Mouse (Mus musculus): ENCODE measurements around the gene Gm49380. TPM values are rescaled to one million over a fixed set of nuclear protein-coding genes. Genes with fewer than 3 reads are reported as not detected.

Gm49380 gene
- total RNA-seq (2012; rRNA removed), result not detected in 2 replicates
- under 1 TPM in 1 of 2 experiments, not detected in 1; 0.24 TPM for polyA plus RNA-seq (2012; ENCODE audit: insufficient read depth in 1 of 2, insufficient read length in 2 of 2, low read depth in 1 of 2, low replicate concordance in 2 of 2, missing spikeins in 1 of 2)

DNA sequence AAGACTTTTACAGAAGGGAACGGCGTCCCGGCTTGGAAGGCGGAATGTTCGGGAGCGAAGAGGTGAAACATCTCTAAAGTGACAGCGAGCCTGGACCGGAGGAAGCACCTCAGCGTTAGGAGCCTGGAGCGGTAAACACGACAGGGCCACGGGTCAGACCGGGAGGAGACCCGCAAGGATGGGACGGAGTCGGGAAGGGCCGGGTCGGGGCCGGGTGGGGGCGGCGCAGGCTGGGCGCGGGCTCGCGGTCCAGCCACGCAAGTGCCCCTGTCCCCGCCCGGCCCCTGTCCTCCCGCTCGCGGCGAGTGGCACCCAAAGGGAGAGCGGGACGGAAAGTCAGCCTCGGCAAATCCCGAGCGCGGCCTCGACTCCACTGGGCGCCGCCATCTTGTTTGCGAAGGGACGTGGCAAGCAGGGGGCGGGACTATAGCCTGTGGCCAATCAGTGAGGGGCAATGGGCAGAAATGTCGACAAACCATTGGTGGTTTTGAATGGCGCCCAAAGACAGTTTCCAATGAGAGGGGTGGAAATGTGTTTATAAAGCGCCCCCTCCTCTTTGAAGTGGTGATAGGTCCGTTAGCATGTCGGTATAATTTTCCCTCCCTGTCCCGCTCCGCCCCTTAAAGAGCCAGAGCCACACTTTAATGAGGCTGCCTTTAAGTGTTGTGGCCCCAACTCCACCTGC is at the start of gene Gm49380, which contains the start of gene Rnf26:
Gene Gm49380, minus strand, starts transcription at position 396 of the 685 bp plus-strand sequence.
Gene Rnf26, minus strand, starts transcription at position 413 of the 685 bp plus-strand sequence.
- Histone ChIP-seq H3K4me1 (ENCODE audit: control insufficient read depth in 1 of 2, insufficient read depth in 2 of 2, low read length in 2 of 2) (peaks cover 0 to 21% of the 10 kb centered on the region in 2 experiments; a peak in 3 of 4 replicates), H3K9me3 (replicated peaks; ENCODE audit: insufficient read depth, low read length) (no peaks in the 10 kb centered on the region), H3K79me2 (ENCODE audit: control insufficient read depth, insufficient read depth, low read length, poor library complexity) (peaks cover 38% of the 10 kb centered on the region), H3K27ac (ENCODE audit: control insufficient read depth, low read depth, low read length) (peak within 1 kb of the TSS; percentile 58), H3K36me3 (ENCODE audit: control insufficient read depth in 1 of 2, insufficient read depth in 2 of 2, low read length in 2 of 2) (peaks cover 0 to 14% of the 10 kb centered on the region in 2 experiments; a peak in 2 of 4 replicates), H3K9ac (ENCODE audit: control insufficient read depth, low read depth, low read length, poor library complexity, severe bottlenecking) (peak within 1 kb of the TSS; percentile 96), H3K4me3 (ENCODE audit: control insufficient read depth in 1 of 2, insufficient read depth in 1 of 2, low read depth in 2 of 2, low read length in 2 of 2) (peak within 1 kb of the TSS; percentile 54 to 88), H3K27me3 (ENCODE audit: control insufficient read depth in 1 of 2, insufficient read depth in 2 of 2, low read length in 2 of 2) (no peaks in the 10 kb centered on the region)
- peak; percentile 99 for DNase-seq (ENCODE audit: low read depth, low spot score)
- peak; percentile 79 for TF ChIP-seq TBP (IDR thresholded peaks at IDR 0.05; ENCODE audit: low read depth, low read length)
- no peak for TF ChIP-seq GABPA (IDR thresholded peaks at IDR 0.05; ENCODE audit: low read depth, low read length)
- peak; percentile 45; the same call in 1 of the 2 replicates for TF ChIP-seq TCF12 (IDR thresholded peaks at IDR 0.05; ENCODE audit: low read depth, low read length)
- TF ChIP-seq MAX (IDR thresholded peaks at IDR 0.05; ENCODE audit: low read length), result peak; percentile 61; the same call in 1 of the 2 replicates
- TF ChIP-seq MAZ (IDR thresholded peaks at IDR 0.05; ENCODE audit: low read depth, low read length), result peak; percentile 69; the same call in 1 of the 2 replicates
- no peak for TF ChIP-seq ETS1 (IDR thresholded peaks at IDR 0.05; ENCODE audit: low read depth, low read length)
- peak; percentile 43 to 59; a peak in 1 of 4 replicates for TF ChIP-seq POLR2A (IDR thresholded peaks at IDR 0.05; ENCODE audit: control insufficient read depth in 1 of 2, insufficient read depth in 1 of 2, low read depth in 1 of 2, low read length in 2 of 2, poor library complexity in 1 of 2)
- peak; percentile 84 for TF ChIP-seq HCFC1 (IDR thresholded peaks at IDR 0.05; ENCODE audit: low read depth, low read length)
- TF ChIP-seq SIN3A (IDR thresholded peaks at IDR 0.05; ENCODE audit: low read length), result peak; percentile 92
- peak; percentile 86 for TF ChIP-seq CHD2 (IDR thresholded peaks at IDR 0.05; ENCODE audit: low read length)
- TF ChIP-seq MXI1 (IDR thresholded peaks at IDR 0.05; ENCODE audit: low read depth, low read length), result peak; percentile 60; the same call in 1 of the 2 replicates
- no peak for TF ChIP-seq NELFE (IDR thresholded peaks at IDR 0.05; ENCODE audit: low read depth, low read length)
- TF ChIP-seq E2F4 (IDR thresholded peaks at IDR 0.05; ENCODE audit: borderline replicate concordance, low read depth, low read length), result peak; percentile 79

DNA sequence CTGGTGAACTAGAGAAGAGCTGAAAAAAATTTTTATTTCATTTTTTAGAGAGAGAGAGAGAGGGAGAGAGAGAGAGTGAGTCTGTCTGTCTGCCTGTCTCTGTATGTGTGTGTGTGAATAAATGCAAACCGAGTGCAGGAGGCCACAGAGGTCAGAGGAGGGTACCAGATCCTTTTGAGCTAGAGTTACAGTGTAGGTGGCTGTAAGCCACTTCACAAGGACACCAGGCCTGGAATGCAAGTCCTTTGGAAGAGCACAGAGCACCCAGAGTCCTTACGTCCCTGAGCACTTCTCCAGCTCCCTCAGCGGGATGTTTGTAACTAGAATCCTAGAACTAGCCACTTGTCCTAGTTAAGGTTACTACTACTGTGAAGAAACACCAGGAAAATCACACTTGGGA is 46.6 kb upstream of the Gm49380 start:
- Histone ChIP-seq H3K79me2 (ENCODE audit: control insufficient read depth, insufficient read depth, low read length, poor library complexity) (no peaks in the 10 kb centered on the region), H3K9me3 (replicated peaks; ENCODE audit: insufficient read depth, low read length) (no peaks in the 10 kb centered on the region), H3K27me3 (ENCODE audit: control insufficient read depth in 1 of 2, insufficient read depth in 2 of 2, low read length in 2 of 2) (no peaks in the 10 kb centered on the region), H3K27ac (ENCODE audit: control insufficient read depth, low read depth, low read length) (no peak overlapping the region), H3K9ac (ENCODE audit: control insufficient read depth, low read depth, low read length, poor library complexity, severe bottlenecking) (no peak overlapping the region), H3K4me3 (ENCODE audit: control insufficient read depth in 1 of 2, insufficient read depth in 1 of 2, low read depth in 2 of 2, low read length in 2 of 2) (no peak overlapping the region), H3K36me3 (ENCODE audit: control insufficient read depth in 1 of 2, insufficient read depth in 2 of 2, low read length in 2 of 2) (peaks cover 0 to 9% of the 10 kb centered on the region in 2 experiments; a peak in 2 of 4 replicates), H3K4me1 (ENCODE audit: control insufficient read depth in 1 of 2, insufficient read depth in 2 of 2, low read length in 2 of 2) (no peaks in the 10 kb centered on the region)
- TF ChIP-seq POLR2A (IDR thresholded peaks at IDR 0.05; ENCODE audit: control insufficient read depth in 1 of 2, insufficient read depth in 1 of 2, low read depth in 1 of 2, low read length in 2 of 2, poor library complexity in 1 of 2) (no peak), MAFK (IDR thresholded peaks at IDR 0.05; ENCODE audit: borderline replicate concordance, low read depth, low read length) (no peak), RCOR1 (IDR thresholded peaks at IDR 0.05; ENCODE audit: low read depth, low read length) (no peak), GATA1 (IDR thresholded peaks at IDR 0.05; ENCODE audit: low read depth, low read length) (no peak), ZC3H11A (IDR thresholded peaks at IDR 0.05; ENCODE audit: low read depth, low read length) (no peak), JUND (IDR thresholded peaks at IDR 0.05; ENCODE audit: low read depth, low read length) (no peak), MYC (IDR thresholded peaks at IDR 0.05; ENCODE audit: low read depth, low read length) (no peak), MAX (IDR thresholded peaks at IDR 0.05; ENCODE audit: low read length) (no peak), POLR2AphosphoS2 (IDR thresholded peaks at IDR 0.05; ENCODE audit: low read length) (no peak), CTCF (IDR thresholded peaks at IDR 0.05 in 2 of 3, conservative IDR thresholded peaks at IDR 0.05 in 1 of 3; ENCODE audit: control insufficient read depth in 1 of 3, insufficient read depth in 1 of 3, low read depth in 2 of 3, low read length in 3 of 3, poor library complexity in 1 of 3, severe bottlenecking in 1 of 3) (no peak), ZKSCAN1 (IDR thresholded peaks at IDR 0.05; ENCODE audit: low read depth, low read length) (no peak), NRF1 (IDR thresholded peaks at IDR 0.05; ENCODE audit: insufficient read depth, low read depth, low read length, poor library complexity, severe bottlenecking) (no peak), SMC3 (IDR thresholded peaks at IDR 0.05; ENCODE audit: low read depth, low read length) (no peak), ELF1 (IDR thresholded peaks at IDR 0.05; ENCODE audit: low read depth, low read length) (no peak), MEF2A (IDR thresholded peaks at IDR 0.05; ENCODE audit: extremely low read depth, insufficient replicate concordance, low read depth, low read length, poor library complexity, severe bottlenecking) (no peak)
- no peak for DNase-seq (ENCODE audit: low read depth, low spot score)
